Mouse (Mus musculus) midbrain, embryonic 10.5 days (tissue): ENCODE results near the gene Soga1. TPM values are rescaled to one million over a fixed set of nuclear protein-coding genes. Genes with fewer than 3 reads are reported as not detected.

Source experiments
- DNase-seq: peaks from one replicate; pipeline ENCODE4 v3.0.0-alpha.2; 2017; ENCODE audit warnings: low spot score
- H3K27ac ChIP-seq: fragments of 300-500 bp; sonication (generic); replicated peaks from 2 replicates; pipeline ENCODE4 v1.5.1; 2016; ENCODE audit warnings: mild to moderate bottlenecking
- H3K27me3 ChIP-seq: fragments of 300-500 bp; sonication (generic); 2 replicates; pipeline ENCODE4 v1.6.1; 2016; ENCODE audit warnings: low read depth, mild to moderate bottlenecking; ENCODE audit not compliant: poor library complexity, severe bottlenecking
- H3K36me3 ChIP-seq: fragments of 300-500 bp; sonication (generic); 2 replicates; pipeline ENCODE4 v1.6.1; 2016; ENCODE audit warnings: mild to moderate bottlenecking, moderate library complexity
- H3K4me1 ChIP-seq: fragments of 300-500 bp; sonication (generic); 2 replicates; pipeline ENCODE4 v1.6.1; 2016
- H3K4me3 ChIP-seq: fragments of 300-500 bp; sonication (generic); 2 replicates; pipeline ENCODE4 v1.5.1; 2016; ENCODE audit warnings: mild to moderate bottlenecking, moderate library complexity
- H3K9me3 ChIP-seq: fragments of 300-500 bp; sonication (generic); replicated peaks from 2 replicates; pipeline ENCODE4 v1.6.1; 2016; ENCODE audit warnings: mild to moderate bottlenecking
- WGBS: fragments of 180-500 bp; shearing (Covaris S2); methylation state at CpG from one replicate; pipeline ENCODE4 v1.1.7; 2016; 5-methylcytosine and 5-hydroxymethylcytosine counted together
- polyA plus RNA-seq: library from polyadenylated mRNA; unstranded; fragments of >200 nt; fragmentation: Nextera tagmentation; extraction: Ambion mirVana; gene quantifications from 2 replicates; pipeline ENCODE4 v1.2.1, GENCODE M21; 2016

The Soga1 gene
- polyA plus RNA-seq, 1 experiment from 2014 or later = 3.6 TPM

- Histone ChIP-seq H3K4me3 (no peak overlapping the region), H3K4me1 (peaks cover 4% of the 10 kb centered on the region; the same call in 1 of the 2 replicates), H3K27me3 (no peaks in the 10 kb centered on the region), H3K9me3 (no peaks in the 10 kb centered on the region), H3K36me3 (no peaks in the 10 kb centered on the region), H3K27ac (no peak overlapping the region)
- 83% methylated on average over 4 of the region's 4 CpGs for WGBS
- no peak for DNase-seq
Measured at GRCm38 (mm10) chr2:156981291-156981690, 97.8 kb downstream of the Soga1 start.

GRCm38 (mm10) chr2:156980059-156980458 is 99.0 kb downstream of the Soga1 start:
- whole genome bisulfite sequencing = 95% methylated on average over 2 of the region's 2 CpGs
- no peak overlapping the region for H3K4me3 ChIP-seq
- H3K36me3 ChIP-seq = no peaks in the 10 kb centered on the region
- DNase-seq = no peak
- H3K4me1 ChIP-seq = peaks cover 4% of the 10 kb centered on the region; the same call in 1 of the 2 replicates
- H3K9me3 ChIP-seq = no peaks in the 10 kb centered on the region
- no peak overlapping the region for H3K27ac ChIP-seq
- no peaks in the 10 kb centered on the region for H3K27me3 ChIP-seq

- no peak for DNase-seq
- H3K4me3 ChIP-seq = no peak overlapping the region
Measured at GRCm38 (mm10) chr2:156976711-156977110, 102.3 kb downstream of the Soga1 start.

GRCm38 (mm10) chr2:156974967-156975366 is 104.1 kb downstream of the Soga1 start:
- no peak overlapping the region for H3K4me3 ChIP-seq
- 82% methylated on average over 2 of the region's 2 CpGs for WGBS
- H3K9me3 ChIP-seq = no peaks in the 10 kb centered on the region

More at GRCm38 (mm10) chr2:156976711-156977110, 102.3 kb downstream of the Soga1 start:
- no peaks in the 10 kb centered on the region for H3K27me3 ChIP-seq
- H3K36me3 ChIP-seq = no peaks in the 10 kb centered on the region
- no peaks in the 10 kb centered on the region for H3K9me3 ChIP-seq
- no peak overlapping the region for H3K27ac ChIP-seq
- peaks cover 4% of the 10 kb centered on the region; the same call in 1 of the 2 replicates for H3K4me1 ChIP-seq

GRCm38 (mm10) chr2:156973316-156974100 is 105.5 kb downstream of the Soga1 start:
- peaks cover 4% of the 10 kb centered on the region; the same call in 1 of the 2 replicates for H3K4me1 ChIP-seq
- 92% methylated on average over 5 of the region's 5 CpGs for WGBS

More at GRCm38 (mm10) chr2:156974967-156975366, 104.1 kb downstream of the Soga1 start:
- Histone ChIP-seq H3K27ac (no peak overlapping the region), H3K4me1 (peaks cover 4% of the 10 kb centered on the region; the same call in 1 of the 2 replicates), H3K36me3 (no peaks in the 10 kb centered on the region), H3K27me3 (no peaks in the 10 kb centered on the region)
- no peak for DNase-seq

GRCm38 (mm10) chr2:156970253-156970652 is 108.8 kb downstream of the Soga1 start:
- Histone ChIP-seq H3K27me3 (no peaks in the 10 kb centered on the region), H3K36me3 (no peaks in the 10 kb centered on the region), H3K9me3 (no peaks in the 10 kb centered on the region), H3K4me1 (peaks cover 3% of the 10 kb centered on the region; the same call in 1 of the 2 replicates), H3K4me3 (no peak overlapping the region), H3K27ac (no peak overlapping the region)
- DNase-seq = no peak
- WGBS = 87% methylated on average over 7 of the region's 7 CpGs

More at GRCm38 (mm10) chr2:156973316-156974100, 105.5 kb downstream of the Soga1 start:
- Histone ChIP-seq H3K27ac (no peak overlapping the region), H3K4me3 (no peak overlapping the region), H3K9me3 (no peaks in the 10 kb centered on the region), H3K36me3 (no peaks in the 10 kb centered on the region), H3K27me3 (no peaks in the 10 kb centered on the region)
- DNase-seq = no peak

- Histone ChIP-seq H3K36me3 (no peaks in the 10 kb centered on the region), H3K4me3 (no peak overlapping the region), H3K4me1 (peaks cover 3% of the 10 kb centered on the region; the same call in 1 of the 2 replicates), H3K27ac (no peak overlapping the region), H3K27me3 (no peaks in the 10 kb centered on the region), H3K9me3 (no peaks in the 10 kb centered on the region)
- no peak for DNase-seq
- WGBS = 77% methylated on average over 4 of the region's 4 CpGs
Measured at GRCm38 (mm10) chr2:156968501-156968900, 110.6 kb downstream of the Soga1 start.

GRCm38 (mm10) chr2:156967388-156967787 is 111.7 kb downstream of the Soga1 start:
- no peaks in the 10 kb centered on the region for H3K36me3 ChIP-seq
- no peak overlapping the region for H3K4me3 ChIP-seq
- peaks cover 3% of the 10 kb centered on the region; the same call in 1 of the 2 replicates for H3K4me1 ChIP-seq
- no peaks in the 10 kb centered on the region for H3K9me3 ChIP-seq
- H3K27ac ChIP-seq = no peak overlapping the region
- H3K27me3 ChIP-seq = no peaks in the 10 kb centered on the region
- DNase-seq = no peak
- 89% methylated on average over 6 of the region's 6 CpGs for WGBS

Other genes starting within 250 kb of the Soga1 start
- 98.4 and 101 TPM in 2 replicates for gene Tgif2, start 239.2 kb downstream of the Soga1 start, polyA plus RNA-seq
- 8.8 and 9.2 TPM in 2 replicates for gene 4930518I15Rik, start 221.3 kb downstream of the Soga1 start, polyA plus RNA-seq
- gene Rab5if, start 216.1 kb downstream of the Soga1 start, polyA plus RNA-seq = 164 and 191 TPM in 2 replicates
- gene Sla2, start 192.1 kb downstream of the Soga1 start, polyA plus RNA-seq = 0.55 and 0.67 TPM in 2 replicates
- 43.5 and 46.0 TPM in 2 replicates for gene Ndrg3, start 87.2 kb downstream of the Soga1 start, polyA plus RNA-seq
- gene Dsn1, start 72.1 kb downstream of the Soga1 start, polyA plus RNA-seq = 52.4 and 57.5 TPM in 2 replicates
- gene Tldc2, start 7.8 kb upstream of the Soga1 start, polyA plus RNA-seq = not detected in 2 replicates
- 21.2 and 22.9 TPM in 2 replicates for gene Samhd1, start 56.0 kb upstream of the Soga1 start, polyA plus RNA-seq
- gene Rbl1, start 125.3 kb upstream of the Soga1 start, polyA plus RNA-seq = 27.8 and 30.3 TPM in 2 replicates
- gene Rpn2, start 199.8 kb upstream of the Soga1 start, polyA plus RNA-seq = 279 and 285 TPM in 2 replicates
- 0.73 and 0.86 TPM in 2 replicates for gene Mroh8, start 200.3 kb upstream of the Soga1 start, polyA plus RNA-seq